Mouse (Mus musculus) liver, embryonic 15.5 days (tissue): ENCODE results near the gene Zfp51. TPM values are rescaled to one million over a fixed set of nuclear protein-coding genes. Genes with fewer than 3 reads are reported as not detected.
"Not testable (repeated sequence)": the region's sequence is repeated elsewhere in the genome, so short reads cannot be mapped to it uniquely, and the experiment has no call there.

Source experiments
- ATAC-seq: fragments of 200-750 bp; cut with Nextera tagmentation; 2 replicates; pipeline ENCODE4 v1.8.0; 2017; ENCODE audit warnings: moderate number of reproducible peaks, mild to moderate bottlenecking, moderate library complexity; ENCODE audit not compliant: insufficient read depth
- H3K27ac ChIP-seq: fragments of 300-500 bp; sonication (generic); replicated peaks from 2 replicates; pipeline ENCODE4 v1.5.1; 2015; ENCODE audit warnings: mild to moderate bottlenecking, inconsistent platforms
- H3K27me3 ChIP-seq: fragments of 300-500 bp; sonication (generic); 2 replicates; pipeline ENCODE4 v1.6.1; 2015; ENCODE audit warnings: mild to moderate bottlenecking, inconsistent platforms
- H3K36me3 ChIP-seq: fragments of 300-500 bp; sonication (generic); replicated peaks from 2 replicates; pipeline ENCODE4 v1.6.1; 2015; ENCODE audit warnings: moderate library complexity, mild to moderate bottlenecking, inconsistent platforms
- H3K4me1 ChIP-seq: fragments of 300-500 bp; sonication (generic); replicated peaks from 2 replicates; pipeline ENCODE4 v1.6.1; 2015; ENCODE audit warnings: inconsistent platforms
- H3K4me2 ChIP-seq: fragments of 300-500 bp; sonication (generic); 2 replicates; pipeline ENCODE4 v1.6.1; 2015; ENCODE audit warnings: moderate library complexity, mild to moderate bottlenecking, inconsistent platforms
- H3K4me3 ChIP-seq: fragments of 300-500 bp; sonication (generic); replicated peaks from 2 replicates; pipeline ENCODE4 v1.5.1; 2015; ENCODE audit warnings: mild to moderate bottlenecking, inconsistent platforms
- H3K9ac ChIP-seq: fragments of 300-500 bp; sonication (generic); 2 replicates; pipeline ENCODE4 v1.6.1; 2015; ENCODE audit warnings: moderate library complexity, mild to moderate bottlenecking, inconsistent platforms
- H3K9me3 ChIP-seq: fragments of 300-500 bp; sonication (generic); replicated peaks from 2 replicates; pipeline ENCODE4 v1.6.1; 2016; ENCODE audit warnings: inconsistent platforms
- WGBS: fragments of 180-500 bp; shearing (Covaris S2); methylation state at CpG from one replicate; pipeline ENCODE4 v1.1.7; 2015; ENCODE audit warnings: mixed read lengths; ENCODE audit not compliant: insufficient replicate concordance; 5-methylcytosine and 5-hydroxymethylcytosine counted together
- polyA plus RNA-seq: library from polyadenylated mRNA; unstranded; fragments of >200 nt; fragmentation: Nextera tagmentation; extraction: Ambion mirVana; gene quantifications from 2 replicates; pipeline ENCODE4 v1.2.1, GENCODE M21; 2015

The Zfp51 gene
- polyA plus RNA-seq, 1 experiment from 2014 or later = 6.3 TPM

DNA sequence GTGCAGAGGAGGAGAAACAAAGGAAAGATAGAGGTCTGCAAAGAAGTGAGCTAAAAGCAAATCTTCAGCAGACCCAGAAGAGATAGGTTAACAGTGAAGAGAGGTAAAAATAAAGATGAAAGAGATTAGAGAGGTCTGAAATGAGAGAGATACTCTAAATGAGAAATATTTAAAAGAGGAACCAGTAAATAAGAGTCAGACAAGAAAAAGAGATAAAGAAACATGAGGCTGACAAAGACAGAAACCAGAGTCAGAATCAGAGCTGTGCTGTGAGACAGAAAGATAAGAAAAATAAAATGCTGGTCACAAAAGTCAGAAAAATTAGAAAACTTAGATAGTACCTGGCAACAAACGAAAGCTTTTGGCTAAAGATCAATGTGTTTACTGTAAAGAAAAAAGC lies 25.1 kb downstream of the Zfp51 start:
- 8% methylated on average over 1 of the region's 1 CpGs for WGBS
- H3K9me3 ChIP-seq, H3K27me3 ChIP-seq, H3K9ac ChIP-seq, ATAC-seq, H3K36me3 ChIP-seq, H3K27ac ChIP-seq, H3K4me3 ChIP-seq, H3K4me2 ChIP-seq: not testable (repeated sequence)
- peaks cover 28% of the 10 kb centered on the region for H3K4me1 ChIP-seq

DNA sequence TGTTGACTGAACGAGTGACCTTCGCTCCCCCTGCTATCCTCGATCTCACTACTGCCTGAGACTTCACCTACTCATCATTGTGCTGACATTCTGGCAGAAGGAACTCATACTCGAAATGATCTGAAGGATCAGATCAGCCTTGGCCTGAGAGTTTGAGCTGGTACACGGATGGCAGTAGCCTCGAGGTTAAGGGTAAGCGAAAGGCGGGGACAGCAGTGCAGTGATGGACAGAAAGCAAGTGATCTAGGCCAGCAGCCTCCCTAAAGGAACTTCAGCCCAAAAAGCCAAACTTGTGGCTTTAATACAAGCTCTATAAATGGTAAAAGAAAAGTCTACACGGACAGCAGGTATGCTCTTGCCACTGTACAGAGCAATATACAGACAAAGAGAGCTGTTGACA lies 26.2 kb downstream of the Zfp51 start:
- H3K27me3 ChIP-seq, ATAC-seq, H3K9ac ChIP-seq, H3K4me2 ChIP-seq, H3K27ac ChIP-seq, H3K9me3 ChIP-seq, H3K36me3 ChIP-seq, H3K4me3 ChIP-seq: not testable (repeated sequence)
- H3K4me1 ChIP-seq = peaks cover 26% of the 10 kb centered on the region
- WGBS = 43% methylated on average over 5 of the region's 9 CpGs

DNA sequence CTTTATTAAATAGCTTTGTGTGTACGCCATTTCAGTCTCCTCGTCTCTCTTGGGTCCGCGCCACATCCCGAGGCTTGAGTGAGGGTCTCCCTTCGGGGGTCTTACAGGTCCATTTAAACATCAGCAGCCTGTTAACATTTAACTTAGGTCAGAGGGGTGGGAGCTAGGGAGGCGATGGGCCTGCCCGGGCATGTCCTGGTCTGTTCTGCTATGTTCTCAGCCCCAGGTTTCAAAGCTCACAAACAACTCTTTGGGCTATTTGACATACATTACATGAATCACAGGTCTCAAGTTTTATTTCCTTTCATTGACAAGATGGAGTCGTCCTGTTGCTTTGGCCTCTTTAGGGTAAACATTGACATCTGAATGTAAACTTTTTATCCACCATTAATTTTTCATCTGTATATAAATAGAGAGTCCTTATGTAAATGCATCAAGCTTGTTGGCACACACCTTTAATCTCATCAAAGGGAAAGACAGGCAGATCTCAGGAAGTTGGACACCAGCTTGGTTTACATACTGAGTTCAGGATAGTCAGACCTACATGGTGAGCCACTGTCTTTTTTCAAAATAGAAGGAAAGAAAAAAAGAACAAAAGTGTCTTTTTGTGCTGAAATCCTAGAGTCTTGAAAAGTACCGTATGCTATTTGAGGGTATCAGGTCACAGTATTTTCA lies 28.1 kb downstream of the Zfp51 start:
- H3K27ac ChIP-seq, H3K36me3 ChIP-seq, H3K9ac ChIP-seq, H3K4me1 ChIP-seq, H3K9me3 ChIP-seq, H3K4me3 ChIP-seq, ATAC-seq, H3K4me2 ChIP-seq, H3K27me3 ChIP-seq: not testable (repeated sequence)
- WGBS = 55% methylated on average over 10 of the region's 10 CpGs

DNA sequence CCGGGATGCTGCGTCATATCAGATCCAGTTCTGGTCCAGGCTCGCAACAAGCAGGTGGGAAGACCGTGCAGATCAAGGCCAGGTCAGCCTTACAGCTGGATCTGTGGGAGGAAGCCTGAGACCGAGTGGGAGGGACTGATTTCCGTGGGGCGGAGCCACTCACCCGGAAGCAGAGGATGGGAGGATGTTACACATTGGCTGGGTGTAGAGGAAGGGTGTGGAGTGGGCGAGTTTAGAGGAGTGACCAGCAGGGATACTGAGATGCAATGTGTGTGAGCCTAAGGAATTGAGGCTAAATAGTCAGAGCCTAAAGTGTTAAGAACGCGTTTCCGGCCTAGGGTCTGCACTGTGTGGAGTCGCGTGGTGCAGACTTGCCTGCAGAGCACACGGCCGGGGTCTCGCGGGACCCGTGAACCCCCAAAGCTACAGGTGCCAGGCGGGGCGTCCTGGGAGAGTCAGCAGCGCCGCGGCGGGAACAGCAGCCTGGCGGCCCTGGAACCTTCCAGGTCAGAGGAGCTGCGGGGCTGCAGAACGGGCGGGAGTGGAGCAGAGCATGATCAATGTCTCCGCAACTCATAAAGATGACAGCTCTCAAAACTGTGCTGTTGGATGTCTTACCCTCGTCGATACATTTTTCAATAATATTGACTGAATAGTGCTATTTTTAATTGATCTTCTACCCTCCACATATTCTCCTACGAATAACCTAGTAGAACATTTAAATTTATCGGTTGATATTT lies 38.8 kb downstream of the Zfp51 start, which contains the start of gene Zfp53:
Gene Zfp53 (plus strand): TSS at position 239 of the 740 bp plus-strand sequence.
- 2% methylated on average over 34 of the region's 34 CpGs for WGBS
- Histone ChIP-seq H3K36me3 (0 out of 2 replicates have a peak, but pooled peaks cover 5% of the 10 kb centered on the region), H3K4me2 (peak within 1 kb of the TSS; percentile 80), H3K27me3 (no peaks in the 10 kb centered on the region), H3K9ac (peak within 1 kb of the TSS; percentile 65), H3K9me3 (no peaks in the 10 kb centered on the region), H3K4me3 (peak within 1 kb of the TSS; percentile 78), H3K4me1 (peaks cover 20% of the 10 kb centered on the region), H3K27ac (peak within 1 kb of the TSS; percentile 69)
- ATAC-seq = peak; percentile 100

DNA sequence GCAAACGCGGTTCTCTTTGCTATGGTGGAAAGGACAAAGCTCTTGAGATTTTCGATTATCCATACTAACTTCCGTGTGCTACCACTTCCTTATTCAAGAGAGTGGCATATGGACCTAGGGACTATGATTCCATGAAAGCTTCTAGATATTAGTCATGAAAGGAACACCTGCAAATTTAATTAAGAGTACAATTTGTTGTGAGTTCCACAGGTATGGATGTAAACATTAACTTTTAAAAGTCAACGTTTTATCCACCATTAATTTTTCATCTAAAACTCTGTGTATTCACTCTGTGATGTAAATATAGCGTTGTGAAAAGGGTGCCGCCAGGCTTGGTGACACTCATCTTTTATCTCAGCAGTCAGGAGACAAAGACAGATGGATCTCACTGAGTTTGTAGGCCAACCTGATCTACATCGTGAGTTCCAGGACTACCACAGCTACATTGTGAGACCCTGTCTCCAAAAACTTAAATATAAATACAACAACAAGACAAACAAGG lies 39.4 kb downstream of the Zfp51 start:
- Histone ChIP-seq H3K27me3 (no peaks in the 10 kb centered on the region), H3K36me3 (0 out of 2 replicates have a peak, but pooled peaks cover 5% of the 10 kb centered on the region), H3K9ac (peak overlapping the region; percentile 65), H3K4me3 (peak overlapping the region; percentile 78), H3K4me1 (peaks cover 20% of the 10 kb centered on the region), H3K4me2 (peak overlapping the region; percentile 80), H3K9me3 (no peaks in the 10 kb centered on the region), H3K27ac (peak overlapping the region; percentile 69)
- ATAC-seq = no peak
- WGBS = 3% methylated on average over 8 of the region's 8 CpGs

DNA sequence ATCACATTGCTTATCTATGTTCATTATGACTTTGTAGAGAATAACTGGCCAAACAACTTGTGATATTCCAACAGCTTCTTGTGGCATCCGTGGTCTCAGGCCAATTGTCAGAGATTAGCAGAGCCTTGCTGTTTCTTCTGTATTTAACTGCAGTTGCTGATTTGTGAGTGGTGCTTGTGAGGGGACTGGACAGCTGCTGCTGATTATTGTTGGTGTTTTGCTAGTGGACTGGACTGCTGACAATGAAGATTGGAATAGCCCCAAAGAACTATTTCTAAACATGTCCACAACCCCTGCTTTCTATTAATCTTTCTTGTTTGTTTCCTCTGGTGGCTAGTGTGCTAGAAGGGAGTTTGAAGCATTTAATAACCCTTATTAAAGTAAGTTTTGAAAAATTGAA lies 51.2 kb downstream of the Zfp51 start:
- Histone ChIP-seq H3K27ac (no peak overlapping the region), H3K27me3 (no peaks in the 10 kb centered on the region), H3K9me3 (no peaks in the 10 kb centered on the region), H3K4me2 (no peak overlapping the region), H3K4me3 (no peak overlapping the region), H3K4me1 (no peaks in the 10 kb centered on the region), H3K9ac (no peak overlapping the region), H3K36me3 (peaks cover 14% of the 10 kb centered on the region)
- no peak for ATAC-seq
- WGBS = 52% methylated on average over 1 of the region's 1 CpGs

DNA sequence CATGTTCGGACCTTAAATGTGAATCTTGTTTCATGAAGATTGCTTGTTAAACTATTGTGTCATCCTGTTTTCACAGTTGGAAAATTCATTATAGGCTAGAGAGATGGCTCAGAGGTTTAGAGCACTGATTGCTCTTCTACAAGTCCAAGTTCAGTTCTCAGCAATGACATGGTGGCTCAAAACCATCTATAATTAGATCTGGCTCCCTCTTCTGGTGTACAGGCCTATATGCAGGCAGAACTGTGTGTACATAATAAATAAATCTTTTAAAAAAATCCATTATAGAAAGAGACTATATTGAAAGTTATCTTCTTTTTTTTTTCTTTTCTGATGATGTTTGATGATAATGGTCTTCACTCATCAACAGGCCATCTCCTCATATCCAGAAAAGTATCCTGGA lies 54.4 kb downstream of the Zfp51 start:
- no peak for ATAC-seq
- Histone ChIP-seq H3K27me3 (no peaks in the 10 kb centered on the region), H3K27ac (no peak overlapping the region), H3K9ac (no peak overlapping the region), H3K9me3 (no peaks in the 10 kb centered on the region), H3K4me3 (no peak overlapping the region), H3K4me1 (no peaks in the 10 kb centered on the region), H3K4me2 (no peak overlapping the region), H3K36me3 (peaks cover 25% of the 10 kb centered on the region)
- WGBS = 69% methylated on average over 1 of the region's 1 CpGs

DNA sequence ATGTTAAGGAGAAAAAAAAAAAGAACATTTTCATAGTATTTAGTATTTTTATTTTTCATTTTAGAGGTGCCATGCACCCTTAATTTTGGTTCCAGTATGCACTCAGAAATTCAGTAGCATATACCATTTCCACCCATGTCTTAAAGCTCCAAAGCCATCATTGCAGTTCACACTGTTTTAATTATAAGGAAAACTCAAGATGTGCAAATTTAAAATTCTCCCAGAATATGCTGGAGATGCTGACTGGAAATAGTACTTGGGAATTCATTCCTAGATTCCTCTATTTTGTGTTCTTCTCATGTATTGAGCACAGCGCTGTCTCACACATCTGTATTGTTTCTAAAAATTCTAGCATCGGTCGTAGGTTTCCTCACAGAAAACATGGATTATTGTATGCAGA lies 56.1 kb downstream of the Zfp51 start:
- H3K4me3 ChIP-seq = no peak overlapping the region
- H3K9ac ChIP-seq = no peak overlapping the region
- ATAC-seq = no peak
- no peak overlapping the region for H3K4me2 ChIP-seq
- no peaks in the 10 kb centered on the region for H3K4me1 ChIP-seq
- WGBS = 88% methylated on average over 3 of the region's 3 CpGs
- H3K9me3 ChIP-seq = no peaks in the 10 kb centered on the region
- no peak overlapping the region for H3K27ac ChIP-seq
- no peaks in the 10 kb centered on the region for H3K27me3 ChIP-seq
- peaks cover 23% of the 10 kb centered on the region for H3K36me3 ChIP-seq

DNA sequence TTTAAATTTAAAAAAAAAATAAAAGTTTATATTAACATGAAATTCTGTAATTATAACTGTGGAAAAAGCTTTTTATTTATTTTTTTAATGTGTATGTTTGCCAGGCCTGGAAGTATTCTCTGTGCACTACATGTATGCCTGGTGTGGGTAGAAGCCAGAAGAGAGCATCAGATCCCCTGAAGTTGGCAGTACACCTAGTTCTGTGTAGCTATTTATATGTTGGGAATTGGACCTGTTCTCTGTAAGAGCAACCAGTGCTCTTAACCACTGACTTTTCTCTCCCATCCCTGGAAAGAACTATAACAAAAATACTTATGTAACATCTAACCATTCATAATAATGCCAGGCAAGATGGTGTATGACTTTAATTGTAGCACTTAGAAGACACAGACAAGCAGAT lies 59.6 kb downstream of the Zfp51 start:
- Histone ChIP-seq H3K4me1 (no peaks in the 10 kb centered on the region), H3K4me3 (no peak overlapping the region), H3K27ac (no peak overlapping the region), H3K9me3 (no peaks in the 10 kb centered on the region), H3K36me3 (peaks cover 21% of the 10 kb centered on the region), H3K4me2 (no peak overlapping the region), H3K9ac (no peak overlapping the region), H3K27me3 (no peaks in the 10 kb centered on the region)
- ATAC-seq = no peak
